Mouse (Mus musculus) small intestine, adult 2 months (tissue): ENCODE measurements around the gene Actr10. TPM values are rescaled to one million over a fixed set of nuclear protein-coding genes. Genes with fewer than 3 reads are reported as not detected.

Experiments
- H3K27ac ChIP-seq: fragments of 200-500 bp; 2 replicates; pipeline ENCODE4 v1.5.1; 2012; ENCODE audit warnings: low read depth, low read length, control low read depth, inconsistent platforms; ENCODE audit not compliant: insufficient read depth
- H3K27me3 ChIP-seq: fragments of 200-500 bp; 2 replicates; pipeline ENCODE4 v1.6.1; 2012; ENCODE audit warnings: mild to moderate bottlenecking, moderate library complexity, low read length, inconsistent platforms; ENCODE audit not compliant: control insufficient read depth, insufficient read depth
- H3K36me3 ChIP-seq: fragments of 200-500 bp; 2 replicates; pipeline ENCODE4 v1.6.1; 2012; ENCODE audit warnings: mild to moderate bottlenecking, low read length, control low read depth, inconsistent platforms; ENCODE audit not compliant: control insufficient read depth, insufficient read depth
- H3K4me1 ChIP-seq: fragments of 200-500 bp; 2 replicates; pipeline ENCODE4 v1.6.1; 2012; ENCODE audit warnings: low read length, inconsistent platforms, mixed read lengths; ENCODE audit not compliant: control insufficient read depth, insufficient read depth, insufficient read length
- H3K4me3 ChIP-seq: fragments of 200-500 bp; 2 replicates; pipeline ENCODE4 v1.5.1; 2012; ENCODE audit warnings: low read depth, mild to moderate bottlenecking, control low read depth, inconsistent platforms, low read length, moderate library complexity
- CTCF ChIP-seq: fragments of 200-500 bp; IDR thresholded peaks from 2 replicates; pipeline ENCODE4 v1.5.1; 2012; ENCODE audit warnings: low read depth, mild to moderate bottlenecking, control low read depth, inconsistent platforms, low read length, moderate library complexity, mixed read lengths; ENCODE audit not compliant: insufficient replicate concordance, insufficient read length; ENCODE audit errors: extremely low read depth
- POLR2A ChIP-seq: fragments of 200-500 bp; IDR thresholded peaks from 2 replicates; pipeline ENCODE4 v1.6.1; 2012; ENCODE audit warnings: low read depth, mild to moderate bottlenecking, control low read depth, inconsistent platforms, low read length, moderate library complexity
- WGBS: fragments of 180-500 bp; shearing (Covaris S2); methylation state at CpG from one replicate; pipeline ENCODE4 v1.1.7; 2018; 5-methylcytosine and 5-hydroxymethylcytosine counted together
- polyA plus RNA-seq: library from polyadenylated mRNA; depleted of rRNA; stranded (reverse); fragments of >200 nt; gene quantifications from 2 replicates; pipeline ENCODE4 v1.2.3, GENCODE M21; 2012; rRNA removed

Gene Actr10
- polyA plus RNA-seq = 2.9 and 6.4 TPM in 2 replicates

DNA sequence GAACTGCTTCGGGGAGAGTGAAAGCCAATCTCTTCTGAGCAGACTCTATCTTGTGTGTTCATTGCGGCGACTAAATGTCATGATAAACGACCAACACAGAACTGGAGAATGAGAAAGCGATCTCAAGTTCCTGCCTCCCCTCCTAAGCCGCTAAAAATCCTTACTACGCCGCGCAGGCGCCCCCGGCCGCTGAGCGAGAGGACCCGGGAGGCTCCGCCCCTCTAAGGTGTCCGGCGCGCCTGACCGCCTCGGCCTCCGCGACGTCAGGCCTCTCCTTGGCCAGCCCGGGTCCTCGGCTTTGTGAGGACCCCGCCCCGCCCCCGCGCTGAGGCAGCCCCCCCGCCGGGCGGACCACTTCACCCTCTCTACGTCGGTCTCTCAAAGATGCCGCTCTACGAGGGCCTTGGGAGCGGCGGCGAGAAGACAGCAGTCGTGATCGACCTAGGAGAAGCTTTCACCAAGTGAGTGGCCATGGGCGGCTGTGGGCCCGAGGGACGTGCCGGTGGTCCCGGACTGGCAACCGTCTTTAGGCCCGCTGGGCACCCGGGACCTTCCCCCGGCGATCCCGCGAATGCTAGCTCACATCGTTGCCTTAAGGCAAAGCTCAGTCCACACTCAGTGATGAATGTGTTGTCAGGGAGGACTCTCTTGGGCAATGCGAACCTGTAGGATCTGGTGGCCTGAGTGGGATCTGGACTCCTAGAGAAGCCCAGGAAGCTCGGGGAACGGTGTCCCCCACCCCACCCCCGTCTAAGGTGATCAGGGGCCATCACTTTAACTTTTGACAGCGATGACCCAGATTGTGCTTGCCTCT lies at the start of gene Actr10:
Actr10 (plus strand) TSS at position 287 of the 814 bp plus-strand sequence.
- Histone ChIP-seq H3K27ac (peak within 1 kb of the TSS; percentile 84), H3K36me3 (peaks cover 9% of the 10 kb centered on the region), H3K27me3 (no peaks in the 10 kb centered on the region), H3K4me3 (peak within 1 kb of the TSS; percentile 99), H3K4me1 (peaks cover 2% of the 10 kb centered on the region; the same call in 1 of the 2 replicates)
- under 1% methylated on average over 59 of the region's 59 CpGs for WGBS
- no peak for TF ChIP-seq CTCF
- TF ChIP-seq POLR2A = peak; percentile 75; the same call in 1 of the 2 replicates

DNA sequence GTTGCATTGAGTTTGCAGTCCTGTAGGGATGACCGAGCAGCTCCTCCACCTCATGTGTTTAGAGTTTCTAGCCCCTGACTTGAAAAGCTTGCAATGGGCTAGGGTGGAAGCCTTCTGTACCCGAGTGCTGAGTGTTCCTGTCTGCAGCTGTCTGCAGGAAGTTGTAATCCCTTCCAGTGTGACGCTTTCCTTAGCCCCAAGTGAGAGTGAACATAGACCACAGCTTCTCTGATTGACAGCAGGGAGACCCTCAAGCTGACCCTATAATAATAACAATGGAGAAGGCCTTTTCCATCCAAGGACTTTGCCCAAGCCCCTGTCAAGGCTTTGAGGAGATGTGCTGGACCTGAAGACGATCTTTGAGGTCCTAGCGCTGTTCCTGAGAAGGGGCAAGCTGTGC lies 47.3 kb upstream of the Actr10 start:
- WGBS = 87% methylated on average over 5 of the region's 5 CpGs

DNA sequence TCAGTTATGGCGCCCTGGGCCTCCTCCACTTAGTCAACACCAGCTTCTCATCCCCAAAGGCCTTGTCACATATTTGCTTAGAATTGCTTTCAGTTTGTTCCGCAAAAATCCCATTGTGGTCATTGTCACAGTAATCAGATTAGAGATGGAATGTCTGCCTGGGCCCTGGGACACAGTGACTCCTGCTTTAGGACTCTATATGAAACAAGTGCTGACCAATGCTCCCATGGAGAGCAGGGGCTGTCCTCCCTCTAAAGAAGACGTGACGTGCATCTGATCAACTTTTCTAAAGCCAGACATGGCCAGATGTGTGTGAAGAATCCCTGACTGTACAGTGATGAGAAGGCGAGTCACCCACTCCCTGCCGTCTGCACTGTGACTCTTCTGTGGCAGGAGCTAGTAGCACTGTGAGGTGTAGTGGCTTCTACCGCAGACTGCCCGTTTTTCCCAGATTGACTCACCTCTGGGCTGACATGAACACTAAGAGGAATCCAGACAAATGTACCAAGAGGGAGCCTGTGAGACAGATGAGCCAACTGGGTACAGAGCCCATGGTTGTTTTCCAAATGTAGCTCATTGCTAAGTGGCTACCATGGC lies 46.7 kb upstream of the Actr10 start:
- WGBS = 90% methylated on average over 8 of the region's 8 CpGs
- Histone ChIP-seq H3K36me3 (peaks cover 6% of the 10 kb centered on the region; the same call in 1 of the 2 replicates), H3K27me3 (no peaks in the 10 kb centered on the region), H3K4me3 (no peak overlapping the region), H3K4me1 (no peaks in the 10 kb centered on the region; the same call in 1 of the 2 replicates), H3K27ac (no peak overlapping the region)
- TF ChIP-seq CTCF = no peak
- TF ChIP-seq POLR2A = no peak

More for the DNA sequence above, 47.3 kb upstream of the Actr10 start:
- Histone ChIP-seq H3K36me3 (peaks cover 6% of the 10 kb centered on the region; the same call in 1 of the 2 replicates), H3K4me1 (no peaks in the 10 kb centered on the region; the same call in 1 of the 2 replicates), H3K4me3 (no peak overlapping the region), H3K27me3 (no peaks in the 10 kb centered on the region), H3K27ac (no peak overlapping the region)
- TF ChIP-seq CTCF (no peak), POLR2A (no peak)

DNA sequence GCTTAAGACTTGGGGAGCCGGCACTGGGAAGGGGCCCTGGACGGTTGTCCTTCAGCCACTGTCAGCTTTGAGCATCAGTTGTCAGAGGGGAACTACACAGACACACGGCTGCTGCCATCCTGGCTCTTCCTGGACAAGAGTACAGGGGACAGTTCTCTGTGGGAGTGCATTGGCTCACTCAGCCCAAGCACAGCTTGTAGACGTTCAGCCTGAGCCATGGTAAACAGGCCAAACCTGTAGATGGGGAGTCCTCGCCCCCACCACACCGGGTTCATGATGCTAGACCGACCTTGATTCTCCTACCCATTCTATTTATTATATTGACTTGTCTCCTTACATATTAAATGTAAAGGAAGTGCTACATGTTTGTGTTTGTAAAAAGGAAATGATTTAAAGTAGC lies 42.4 kb upstream of the Actr10 start:
- Histone ChIP-seq H3K4me3 (no peak overlapping the region), H3K27ac (no peak overlapping the region), H3K27me3 (no peaks in the 10 kb centered on the region), H3K36me3 (peaks cover 7% of the 10 kb centered on the region), H3K4me1 (no peaks in the 10 kb centered on the region)
- TF ChIP-seq POLR2A (no peak), CTCF (no peak)
- WGBS = 83% methylated on average over 7 of the region's 7 CpGs

DNA sequence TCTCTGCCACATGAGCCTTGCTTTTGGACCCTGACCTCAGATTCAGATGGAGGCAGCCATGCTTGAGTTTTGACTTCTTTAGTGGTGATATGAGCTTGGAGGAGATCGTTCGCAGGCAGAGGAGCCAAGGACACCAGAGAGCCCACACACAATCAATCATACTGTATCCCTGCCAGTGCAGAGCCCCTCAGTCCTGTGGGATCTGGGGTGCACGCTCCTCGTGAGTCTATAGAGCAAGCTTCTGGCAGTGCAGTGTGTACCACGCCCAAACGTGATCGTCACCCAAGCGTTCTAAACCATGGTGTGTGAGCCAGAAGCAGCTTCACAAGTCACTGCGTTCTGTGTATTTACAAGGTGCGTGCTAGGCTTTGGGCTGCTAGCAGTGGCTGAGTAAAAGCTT lies 41.6 kb upstream of the Actr10 start:
- WGBS = 80% methylated on average over 10 of the region's 10 CpGs
- Histone ChIP-seq H3K4me1 (no peaks in the 10 kb centered on the region), H3K4me3 (no peak overlapping the region), H3K36me3 (peaks cover 4% of the 10 kb centered on the region), H3K27ac (no peak overlapping the region), H3K27me3 (no peaks in the 10 kb centered on the region)
- TF ChIP-seq CTCF (no peak), POLR2A (no peak)

DNA sequence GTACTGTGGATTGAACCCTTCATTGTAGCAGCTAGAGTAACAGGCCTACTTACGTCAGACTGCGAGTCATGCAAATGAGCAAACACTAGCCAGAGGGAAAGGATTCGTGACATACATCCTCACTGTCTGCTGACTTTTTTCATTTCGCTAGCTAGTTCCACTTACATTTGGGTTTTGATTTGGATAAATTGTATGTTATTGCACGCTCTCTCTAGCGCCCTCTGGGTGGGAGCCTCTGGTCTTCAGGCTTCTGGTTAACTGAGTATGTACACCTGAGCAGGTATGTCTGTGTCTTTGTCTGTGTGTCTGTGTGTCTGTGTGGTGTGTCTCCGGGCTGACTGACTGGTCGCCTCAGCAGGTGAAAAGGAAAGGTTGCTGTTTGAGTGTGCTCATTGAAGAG lies 40.2 kb upstream of the Actr10 start:
- H3K36me3 ChIP-seq = peaks cover 4% of the 10 kb centered on the region
- TF ChIP-seq POLR2A = no peak
- TF ChIP-seq CTCF = no peak
- no peaks in the 10 kb centered on the region for H3K27me3 ChIP-seq
- H3K4me1 ChIP-seq = no peaks in the 10 kb centered on the region
- WGBS = 78% methylated on average over 8 of the region's 8 CpGs
- H3K4me3 ChIP-seq = no peak overlapping the region
- no peak overlapping the region for H3K27ac ChIP-seq

DNA sequence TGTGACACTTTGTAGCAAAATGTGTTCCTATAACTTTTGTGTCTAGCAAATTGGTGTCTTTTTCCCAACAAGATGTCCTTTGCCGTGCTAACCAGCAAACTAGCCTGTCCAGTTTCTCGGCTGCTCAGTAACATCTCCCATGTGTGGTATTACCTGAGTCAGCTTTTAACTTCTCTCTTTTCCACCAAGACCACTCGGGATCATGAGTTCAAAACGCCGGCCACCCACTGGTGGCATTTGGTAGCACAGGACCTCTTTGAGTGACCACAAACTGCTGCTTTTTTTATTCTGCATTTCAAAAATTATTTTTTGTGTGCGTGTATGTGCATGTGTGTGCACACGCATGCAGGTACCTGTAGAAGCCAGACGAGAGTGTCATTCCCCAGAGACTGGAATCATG lies 39.2 kb upstream of the Actr10 start:
- Histone ChIP-seq H3K4me1 (no peaks in the 10 kb centered on the region), H3K36me3 (peaks cover 4% of the 10 kb centered on the region), H3K4me3 (no peak overlapping the region), H3K27ac (no peak overlapping the region), H3K27me3 (no peaks in the 10 kb centered on the region)
- TF ChIP-seq CTCF (no peak), POLR2A (no peak)
- WGBS = 88% methylated on average over 8 of the region's 8 CpGs
